Mouse (Mus musculus): ENCODE data around the gene Prkar1b. TPM values are rescaled to one million over a fixed set of nuclear protein-coding genes. Genes with fewer than 3 reads are reported as not detected.

The Prkar1b gene
- polyA plus RNA-seq, 1 experiment from 2014 or later: 368 TPM

GRCm38 (mm10) chr5:139174556-139175547 is 25.1 kb upstream of the Prkar1b start:
- ATAC-seq: peak; percentile 73
- H3K4me1 ChIP-seq (ENCODE audit: control insufficient read depth, insufficient read depth, low read length): peaks cover 14% of the 10 kb centered on the region
- no peaks in the 10 kb centered on the region for H3K27me3 ChIP-seq (ENCODE audit: control insufficient read depth, insufficient read depth, low read depth, low read length)
- H3K9me3 ChIP-seq (replicated peaks; ENCODE audit: control insufficient read depth, low read length, poor library complexity, severe bottlenecking): no peaks in the 10 kb centered on the region
- no peak overlapping the region for H3K4me2 ChIP-seq (ENCODE audit: low read length)
- H3K36me3 ChIP-seq (ENCODE audit: control insufficient read depth, insufficient read depth, low read length): peaks cover 9% of the 10 kb centered on the region; the same call in 1 of the 2 replicates
- 38% methylated on average over 9 of the region's 10 CpGs for WGBS
- H3K4me3 ChIP-seq (ENCODE audit: low read depth, low read length): no peak overlapping the region
- no peak overlapping the region for H3K9ac ChIP-seq (ENCODE audit: low read depth, low read length)
- peak overlapping the region; percentile 55 for H3K27ac ChIP-seq (ENCODE audit: low read length)

- peak; percentile 54 for ATAC-seq
- Histone ChIP-seq H3K4me2 (ENCODE audit: low read length) (no peak overlapping the region), H3K4me1 (ENCODE audit: control insufficient read depth, insufficient read depth, low read length) (peaks cover 14% of the 10 kb centered on the region), H3K27me3 (ENCODE audit: control insufficient read depth, insufficient read depth, low read depth, low read length) (no peaks in the 10 kb centered on the region), H3K27ac (ENCODE audit: low read length) (peak overlapping the region; percentile 70), H3K36me3 (ENCODE audit: control insufficient read depth, insufficient read depth, low read length) (peaks cover 9% of the 10 kb centered on the region; the same call in 1 of the 2 replicates), H3K9ac (ENCODE audit: low read depth, low read length) (peak overlapping the region; percentile 18; the same call in 1 of the 2 replicates), H3K9me3 (replicated peaks; ENCODE audit: control insufficient read depth, low read length, poor library complexity, severe bottlenecking) (no peaks in the 10 kb centered on the region), H3K4me3 (ENCODE audit: low read depth, low read length) (no peak overlapping the region)
- WGBS: 58% methylated on average over 10 of the region's 10 CpGs
These were observed 24.3 kb upstream of the Prkar1b start for GRCm38 (mm10) chr5:139174141-139174540.

DNA sequence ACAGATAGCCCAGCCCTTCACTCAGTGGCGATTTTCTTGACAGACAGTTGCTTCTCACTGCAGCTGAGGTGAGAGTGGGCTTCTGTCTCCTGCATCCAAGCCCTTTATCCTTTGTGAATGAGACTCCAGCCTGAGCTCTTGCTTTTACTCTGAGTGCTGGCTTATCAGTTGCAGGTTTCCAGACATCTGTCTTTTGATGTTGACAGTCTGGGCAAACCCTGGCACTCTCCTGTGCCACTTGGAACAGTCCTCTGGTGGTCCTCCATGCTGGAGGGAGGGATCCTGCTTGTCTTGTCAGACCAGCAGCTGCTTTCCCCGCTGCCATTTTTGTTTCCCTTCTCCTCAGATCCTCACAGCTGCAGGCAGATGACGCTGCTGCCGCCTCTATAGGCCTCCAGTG is 22.1 kb upstream of the Prkar1b start:
- Histone ChIP-seq H3K27ac (ENCODE audit: low read length) (no peak overlapping the region), H3K4me1 (ENCODE audit: control insufficient read depth, insufficient read depth, low read length) (peaks cover 14% of the 10 kb centered on the region), H3K36me3 (ENCODE audit: control insufficient read depth, insufficient read depth, low read length) (peaks cover 8% of the 10 kb centered on the region), H3K9me3 (replicated peaks; ENCODE audit: control insufficient read depth, low read length, poor library complexity, severe bottlenecking) (no peaks in the 10 kb centered on the region), H3K4me3 (ENCODE audit: low read depth, low read length) (no peak overlapping the region), H3K27me3 (ENCODE audit: control insufficient read depth, insufficient read depth, low read depth, low read length) (no peaks in the 10 kb centered on the region), H3K4me2 (ENCODE audit: low read length) (no peak overlapping the region), H3K9ac (ENCODE audit: low read depth, low read length) (no peak overlapping the region)
- 87% methylated on average over 4 of the region's 4 CpGs for WGBS
- no peak for ATAC-seq

- 76% methylated on average over 1 of the region's 1 CpGs for WGBS
- Histone ChIP-seq H3K4me2 (ENCODE audit: low read length) (no peak overlapping the region), H3K4me3 (ENCODE audit: low read depth, low read length) (no peak overlapping the region), H3K27me3 (ENCODE audit: control insufficient read depth, insufficient read depth, low read depth, low read length) (no peaks in the 10 kb centered on the region), H3K9me3 (replicated peaks; ENCODE audit: control insufficient read depth, low read length, poor library complexity, severe bottlenecking) (no peaks in the 10 kb centered on the region), H3K36me3 (ENCODE audit: control insufficient read depth, insufficient read depth, low read length) (peaks cover 22% of the 10 kb centered on the region), H3K9ac (ENCODE audit: low read depth, low read length) (no peak overlapping the region), H3K4me1 (ENCODE audit: control insufficient read depth, insufficient read depth, low read length) (no peaks in the 10 kb centered on the region), H3K27ac (ENCODE audit: low read length) (no peak overlapping the region)
- ATAC-seq: no peak
These were observed 17.7 kb upstream of the Prkar1b start for GRCm38 (mm10) chr5:139167548-139167947.

- WGBS: 92% methylated on average over 6 of the region's 6 CpGs
- Histone ChIP-seq H3K27me3 (ENCODE audit: control insufficient read depth, insufficient read depth, low read depth, low read length) (no peaks in the 10 kb centered on the region), H3K36me3 (ENCODE audit: control insufficient read depth, insufficient read depth, low read length) (peaks cover 26% of the 10 kb centered on the region), H3K4me3 (ENCODE audit: low read depth, low read length) (no peak overlapping the region), H3K4me2 (ENCODE audit: low read length) (no peak overlapping the region), H3K27ac (ENCODE audit: low read length) (no peak overlapping the region), H3K9me3 (replicated peaks; ENCODE audit: control insufficient read depth, low read length, poor library complexity, severe bottlenecking) (no peaks in the 10 kb centered on the region), H3K4me1 (ENCODE audit: control insufficient read depth, insufficient read depth, low read length) (no peaks in the 10 kb centered on the region), H3K9ac (ENCODE audit: low read depth, low read length) (no peak overlapping the region)
- ATAC-seq: no peak
These were observed 17.1 kb upstream of the Prkar1b start for GRCm38 (mm10) chr5:139166781-139167361.

DNA sequence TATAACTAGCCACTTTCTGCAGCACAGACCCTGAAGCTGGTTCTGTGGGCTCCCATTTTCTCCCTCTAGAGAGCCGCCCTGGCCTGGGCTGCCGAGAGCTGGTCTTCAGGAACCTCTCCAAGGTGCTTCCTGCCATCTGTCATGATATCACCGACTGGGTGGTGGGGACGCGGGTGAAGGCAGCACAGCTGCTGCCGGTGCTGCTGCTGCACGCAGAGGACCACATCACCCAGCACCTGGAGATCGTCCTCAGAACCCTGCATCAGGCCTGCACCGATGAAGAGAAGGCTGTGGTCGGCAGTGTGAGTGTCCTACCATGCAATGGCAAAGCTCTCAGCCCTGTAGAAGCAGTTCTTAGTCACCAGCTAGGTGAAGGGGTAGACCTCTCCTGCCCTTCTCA is 11.8 kb upstream of the Prkar1b start:
- H3K9me3 ChIP-seq (replicated peaks; ENCODE audit: control insufficient read depth, low read length, poor library complexity, severe bottlenecking): no peaks in the 10 kb centered on the region
- no peak overlapping the region for H3K4me2 ChIP-seq (ENCODE audit: low read length)
- ATAC-seq: no peak
- no peak overlapping the region for H3K4me3 ChIP-seq (ENCODE audit: low read depth, low read length)
- peaks cover 20% of the 10 kb centered on the region for H3K36me3 ChIP-seq (ENCODE audit: control insufficient read depth, insufficient read depth, low read length)
- H3K27me3 ChIP-seq (ENCODE audit: control insufficient read depth, insufficient read depth, low read depth, low read length): no peaks in the 10 kb centered on the region
- H3K4me1 ChIP-seq (ENCODE audit: control insufficient read depth, insufficient read depth, low read length): no peaks in the 10 kb centered on the region
- no peak overlapping the region for H3K9ac ChIP-seq (ENCODE audit: low read depth, low read length)
- 93% methylated on average over 10 of the region's 10 CpGs for WGBS
- H3K27ac ChIP-seq (ENCODE audit: low read length): no peak overlapping the region

GRCm38 (mm10) chr5:139160899-139161298 is 11.1 kb upstream of the Prkar1b start:
- H3K4me2 ChIP-seq (ENCODE audit: low read length): no peak overlapping the region
- 93% methylated on average over 8 of the region's 8 CpGs for WGBS

DNA sequence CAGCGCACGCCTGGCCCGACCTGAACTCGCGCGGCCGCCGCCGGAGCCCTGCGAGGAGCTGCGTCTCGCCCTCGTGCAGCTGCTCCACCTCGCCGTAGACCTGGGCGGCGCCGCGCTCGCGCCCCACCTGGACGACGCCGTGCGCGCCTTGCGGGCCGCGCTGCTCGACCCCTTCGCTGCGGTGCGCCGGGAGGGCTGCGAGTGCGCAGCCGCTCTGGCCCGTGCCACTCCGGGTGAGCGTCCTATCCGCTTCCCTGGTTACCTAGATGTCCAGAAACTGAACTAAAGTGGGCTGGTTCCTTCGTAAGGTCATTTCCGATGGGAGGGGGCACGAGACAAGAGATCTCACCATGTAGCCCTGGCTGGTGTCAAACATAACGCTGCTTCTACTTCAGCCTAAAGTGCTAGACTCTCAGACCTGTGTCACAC is 816 bp upstream of the Prkar1b start:
- WGBS: under 1% methylated on average over 40 of the region's 45 CpGs
- Histone ChIP-seq H3K27ac (ENCODE audit: low read length) (peak overlapping the region; percentile 76), H3K4me1 (ENCODE audit: control insufficient read depth, insufficient read depth, low read length) (peaks cover 19% of the 10 kb centered on the region), H3K36me3 (ENCODE audit: control insufficient read depth, insufficient read depth, low read length) (peaks cover 18% of the 10 kb centered on the region), H3K4me3 (ENCODE audit: low read depth, low read length) (peak overlapping the region; percentile 91), H3K4me2 (ENCODE audit: low read length) (peak overlapping the region; percentile 94), H3K9me3 (replicated peaks; ENCODE audit: control insufficient read depth, low read length, poor library complexity, severe bottlenecking) (no peaks in the 10 kb centered on the region), H3K27me3 (ENCODE audit: control insufficient read depth, insufficient read depth, low read depth, low read length) (no peaks in the 10 kb centered on the region), H3K9ac (ENCODE audit: low read depth, low read length) (peak overlapping the region; percentile 79)
- peak; percentile 37 for ATAC-seq

More at GRCm38 (mm10) chr5:139160899-139161298, 11.1 kb upstream of the Prkar1b start:
- Histone ChIP-seq H3K4me3 (ENCODE audit: low read depth, low read length) (no peak overlapping the region), H3K27me3 (ENCODE audit: control insufficient read depth, insufficient read depth, low read depth, low read length) (no peaks in the 10 kb centered on the region), H3K4me1 (ENCODE audit: control insufficient read depth, insufficient read depth, low read length) (no peaks in the 10 kb centered on the region), H3K9me3 (replicated peaks; ENCODE audit: control insufficient read depth, low read length, poor library complexity, severe bottlenecking) (no peaks in the 10 kb centered on the region), H3K27ac (ENCODE audit: low read length) (no peak overlapping the region), H3K9ac (ENCODE audit: low read depth, low read length) (no peak overlapping the region), H3K36me3 (ENCODE audit: control insufficient read depth, insufficient read depth, low read length) (peaks cover 16% of the 10 kb centered on the region)
- no peak for ATAC-seq
